Mouse (Mus musculus) mature B cell (primary cell): ENCODE data around the gene Esrrb.

Experiments used
- in situ Hi-C: fragments of 300-500 bp; cut with MboI; formaldehyde crosslinking; loops from 2 replicates; pipeline ENCODE4 v1.14.3; 2019

Esrrb gene

DNA sequence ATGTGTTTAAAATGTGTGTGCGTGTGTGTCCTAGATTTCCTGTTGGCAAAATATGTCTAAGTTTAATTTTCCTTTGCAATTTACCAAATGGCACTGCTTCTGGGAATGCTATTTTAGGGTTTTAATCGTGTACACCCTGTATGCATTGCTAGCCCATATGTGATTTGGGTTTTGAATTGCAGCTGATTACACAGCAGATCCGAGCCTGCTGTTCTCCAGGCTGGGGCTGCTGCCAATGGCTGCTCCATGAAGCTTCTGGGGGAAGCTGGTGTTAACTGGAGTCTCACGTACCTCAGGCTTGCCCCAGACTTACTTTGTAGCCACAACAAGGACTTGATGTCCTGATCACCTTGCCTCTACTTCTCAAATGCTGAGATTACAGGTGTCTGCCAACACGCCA, 205.1 kb downstream of the Esrrb start:
- in situ Hi-C loops: no loop called here
